Mouse (Mus musculus) brain, embryonic 14.5 days (tissue): Measurements from ENCODE around the gene Tmem214. TPM values are rescaled to one million over a fixed set of nuclear protein-coding genes. Genes with fewer than 3 reads are reported as not detected.

Experiments used
- DNase-seq: peaks from one replicate; pipeline ENCODE4 v3.0.0-alpha.2; 2011; ENCODE audit warnings: low read depth
- CTCF ChIP-seq: fragments of 200-500 bp; IDR thresholded peaks from 2 replicates; pipeline ENCODE4 v1.5.1; 2012; ENCODE audit warnings: inconsistent platforms, mild to moderate bottlenecking, moderate library complexity, borderline replicate concordance; ENCODE audit not compliant: insufficient read depth, insufficient read length; ENCODE audit errors: extremely low read depth
- POLR2A ChIP-seq: fragments of 200-500 bp; IDR thresholded peaks from 2 replicates; pipeline ENCODE4 v1.6.1; 2012; ENCODE audit warnings: mild to moderate bottlenecking, inconsistent platforms, borderline replicate concordance; ENCODE audit not compliant: poor library complexity, insufficient read depth, insufficient read length, severe bottlenecking; ENCODE audit errors: extremely low read depth
- polyA plus RNA-seq: library from polyadenylated mRNA; depleted of rRNA; stranded (reverse); fragments of >200 nt; gene quantifications from 2 replicates; pipeline ENCODE4 v1.2.3, GENCODE M21; 2012

Tmem214 gene
- polyA plus RNA-seq, 1 experiment, result 88.6 TPM

GRCm38 (mm10) chr5:30908426-30909299 is 40.9 kb downstream of the Tmem214 start:
- DNase-seq, result no peak
- TF ChIP-seq POLR2A, result no peak
- TF ChIP-seq CTCF, result no peak

- no peak for TF ChIP-seq POLR2A
- no peak for DNase-seq
These were observed 41.5 kb downstream of the Tmem214 start for GRCm38 (mm10) chr5:30909300-30909659.

- TF ChIP-seq CTCF (no peak), POLR2A (no peak)
- DNase-seq, result no peak
These were observed 42.1 kb downstream of the Tmem214 start for GRCm38 (mm10) chr5:30909863-30910262.

GRCm38 (mm10) chr5:30910481-30910880 is 42.7 kb downstream of the Tmem214 start:
- DNase-seq, result no peak
- TF ChIP-seq CTCF (no peak), POLR2A (no peak)

GRCm38 (mm10) chr5:30912156-30912555 is 44.3 kb downstream of the Tmem214 start:
- peak; percentile 70 for DNase-seq
- no peak for TF ChIP-seq POLR2A
- no peak for TF ChIP-seq CTCF

- peak; percentile 85 for DNase-seq
- TF ChIP-seq POLR2A (no peak), CTCF (no peak)
These were observed 45.4 kb downstream of the Tmem214 start, which contains the start of gene Emilin1 for GRCm38 (mm10) chr5:30913060-30913841. Emilin1 (plus strand) TSS chr5:30913402.

GRCm38 (mm10) chr5:30914101-30914635 is 46.4 kb downstream of the Tmem214 start:
- DNase-seq, result no peak
- TF ChIP-seq CTCF, result no peak
- TF ChIP-seq POLR2A, result no peak

- no peak for DNase-seq
- TF ChIP-seq CTCF, result no peak
- TF ChIP-seq POLR2A, result no peak
These were observed 47.0 kb downstream of the Tmem214 start for GRCm38 (mm10) chr5:30914849-30915248.

- TF ChIP-seq POLR2A, result no peak
- no peak for TF ChIP-seq CTCF
- DNase-seq, result no peak
These were observed 47.6 kb downstream of the Tmem214 start for GRCm38 (mm10) chr5:30915456-30915855.

- peak; percentile 98 for DNase-seq
- TF ChIP-seq CTCF (peak; percentile 85; the same call in 1 of the 2 replicates), POLR2A (no peak)
These were observed 48.2 kb downstream of the Tmem214 start for GRCm38 (mm10) chr5:30915974-30916433.

- TF ChIP-seq CTCF (no peak), POLR2A (no peak)
- DNase-seq, result no peak
These were observed 49.0 kb downstream of the Tmem214 start for GRCm38 (mm10) chr5:30916841-30917240.
